Mouse (Mus musculus): Measurements from ENCODE around the gene Gm8126.
A peak's percentile ranks its signal among the peaks of the same experiment; 100 is the strongest.
"Not testable (repeated sequence)": the region's sequence is repeated elsewhere in the genome, so short reads cannot be mapped to it uniquely, and the experiment has no call there.

The Gm8126 gene

GRCm38 (mm10) chr14:43258349-43258748 is at the start of gene Gm8126:
Gene Gm8126 (plus strand): TSS chr14:43258649.
- not testable (repeated sequence) for DNase-seq (ENCODE audit: low spot score in 2 of 2)

- not testable (repeated sequence) for DNase-seq (ENCODE audit: low spot score in 2 of 2)
Measured at GRCm38 (mm10) chr14:43235204-43235603, 23.2 kb upstream of the Gm8126 start, which contains the start of gene Gm8122. Gene Gm8122 (minus strand): TSS chr14:43235304.

- not testable (repeated sequence) for DNase-seq (ENCODE audit: low spot score in 2 of 2)
Measured at GRCm38 (mm10) chr14:43237769-43238168, 20.7 kb upstream of the Gm8126 start.

GRCm38 (mm10) chr14:43249611-43250170 is 8.8 kb upstream of the Gm8126 start:
- peak; percentile 49 to 80 for DNase-seq (ENCODE audit: low spot score in 2 of 2)

- DNase-seq (ENCODE audit: low spot score in 2 of 2) = peak in 1 of 2 experiments; percentile 21
Measured at GRCm38 (mm10) chr14:43250549-43251253, 7.7 kb upstream of the Gm8126 start.

GRCm38 (mm10) chr14:43256511-43256910 is 1.9 kb upstream of the Gm8126 start:
- DNase-seq (ENCODE audit: low spot score in 2 of 2) = not testable (repeated sequence)

GRCm38 (mm10) chr14:43263421-43263820 is 5.0 kb downstream of the Gm8126 start:
- not testable (repeated sequence) for DNase-seq (ENCODE audit: low spot score in 2 of 2)

GRCm38 (mm10) chr14:43268521-43269084 is 10.2 kb downstream of the Gm8126 start:
- not testable (repeated sequence) for DNase-seq (ENCODE audit: low spot score in 2 of 2)

- DNase-seq (ENCODE audit: low spot score in 2 of 2) = not testable (repeated sequence)
Measured at GRCm38 (mm10) chr14:43269211-43269610, 10.8 kb downstream of the Gm8126 start.

- DNase-seq (ENCODE audit: low spot score in 2 of 2) = not testable (repeated sequence)
Measured at GRCm38 (mm10) chr14:43273161-43273560, 14.7 kb downstream of the Gm8126 start.

GRCm38 (mm10) chr14:43274986-43275511 is 16.6 kb downstream of the Gm8126 start, which contains the start of gene Gm9732:
Gene Gm9732 (plus strand): TSS chr14:43275036.
- peak; percentile 59 to 78 for DNase-seq (ENCODE audit: low spot score in 2 of 2)

GRCm38 (mm10) chr14:43275752-43276151 is 17.3 kb downstream of the Gm8126 start:
- DNase-seq (ENCODE audit: low spot score in 2 of 2) = peak in 1 of 2 experiments; percentile 24

GRCm38 (mm10) chr14:43277468-43277867 is 19.0 kb downstream of the Gm8126 start:
- peak in 1 of 2 experiments; percentile 33 for DNase-seq (ENCODE audit: low spot score in 2 of 2)

GRCm38 (mm10) chr14:43278146-43278545 is 19.7 kb downstream of the Gm8126 start:
- DNase-seq (ENCODE audit: low spot score in 2 of 2) = peak; percentile 32 to 65

GRCm38 (mm10) chr14:43278681-43279080 is 20.2 kb downstream of the Gm8126 start:
- DNase-seq (ENCODE audit: low spot score in 2 of 2) = peak; percentile 37 to 83

GRCm38 (mm10) chr14:43293503-43293902 is 35.1 kb downstream of the Gm8126 start, which contains the start of gene Gm8127:
Gene Gm8127 (minus strand): TSS chr14:43293832.
- DNase-seq (ENCODE audit: low spot score in 2 of 2) = not testable (repeated sequence)

Data from urinary bladder, postnatal 4 days (tissue).